Mouse (Mus musculus): ENCODE data around the gene Hoxa5.

The Hoxa5 gene

GRCm38 (mm10) chr6:52239625-52240388 lies 35.4 kb upstream of the Hoxa5 start:
- no peak for DNase-seq

GRCm38 (mm10) chr6:52238976-52239375 lies 34.6 kb upstream of the Hoxa5 start:
- DNase-seq, result no peak

GRCm38 (mm10) chr6:52238155-52238545 lies 33.8 kb upstream of the Hoxa5 start:
- no peak for DNase-seq

- DNase-seq, result no peak
Measured at GRCm38 (mm10) chr6:52237346-52238154, 33.2 kb upstream of the Hoxa5 start.

DNA sequence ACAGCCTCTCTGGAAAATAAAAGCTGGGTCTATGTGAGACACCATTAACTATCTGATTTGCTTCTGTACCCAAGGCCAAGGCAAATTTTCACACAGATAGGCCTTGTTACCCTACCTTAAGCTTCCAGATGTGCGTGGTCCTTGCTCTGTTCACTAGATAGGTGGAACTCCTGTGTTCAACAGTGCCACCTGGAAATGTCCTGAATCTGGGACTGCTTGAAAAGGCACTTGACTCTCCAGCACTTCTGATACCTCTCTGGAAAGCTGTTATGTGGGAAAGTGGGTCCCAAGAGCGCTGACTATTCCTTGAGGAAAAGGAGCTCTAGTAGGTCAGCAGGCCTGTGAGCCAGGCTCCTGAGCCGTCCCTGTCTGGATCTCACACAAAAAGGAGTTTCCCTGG lies 32.4 kb upstream of the Hoxa5 start:
- no peak for DNase-seq

GRCm38 (mm10) chr6:52235866-52236265 lies 31.5 kb upstream of the Hoxa5 start:
- no peak for DNase-seq

DNA sequence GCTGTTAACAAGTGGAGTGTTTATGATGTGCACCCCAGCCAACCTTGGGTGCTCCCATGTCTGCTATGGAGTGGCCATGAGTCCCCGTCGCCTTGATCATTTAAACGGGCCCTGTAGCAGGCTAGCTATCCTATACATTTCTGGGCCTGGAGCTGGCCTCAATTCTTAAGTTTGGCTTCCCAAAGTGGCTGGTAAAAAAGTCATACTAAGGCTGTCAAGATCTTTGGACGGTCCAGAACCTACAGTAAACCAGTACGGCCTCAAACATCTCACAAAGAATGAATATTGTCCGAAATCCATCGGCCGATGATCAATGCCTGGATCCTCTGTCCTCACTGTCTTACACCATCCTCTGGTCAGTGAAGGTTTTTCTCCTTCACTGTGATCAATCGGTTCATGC lies 30.9 kb upstream of the Hoxa5 start:
- no peak for DNase-seq

GRCm38 (mm10) chr6:52234428-52235140 lies 30.2 kb upstream of the Hoxa5 start:
- no peak for DNase-seq

DNA sequence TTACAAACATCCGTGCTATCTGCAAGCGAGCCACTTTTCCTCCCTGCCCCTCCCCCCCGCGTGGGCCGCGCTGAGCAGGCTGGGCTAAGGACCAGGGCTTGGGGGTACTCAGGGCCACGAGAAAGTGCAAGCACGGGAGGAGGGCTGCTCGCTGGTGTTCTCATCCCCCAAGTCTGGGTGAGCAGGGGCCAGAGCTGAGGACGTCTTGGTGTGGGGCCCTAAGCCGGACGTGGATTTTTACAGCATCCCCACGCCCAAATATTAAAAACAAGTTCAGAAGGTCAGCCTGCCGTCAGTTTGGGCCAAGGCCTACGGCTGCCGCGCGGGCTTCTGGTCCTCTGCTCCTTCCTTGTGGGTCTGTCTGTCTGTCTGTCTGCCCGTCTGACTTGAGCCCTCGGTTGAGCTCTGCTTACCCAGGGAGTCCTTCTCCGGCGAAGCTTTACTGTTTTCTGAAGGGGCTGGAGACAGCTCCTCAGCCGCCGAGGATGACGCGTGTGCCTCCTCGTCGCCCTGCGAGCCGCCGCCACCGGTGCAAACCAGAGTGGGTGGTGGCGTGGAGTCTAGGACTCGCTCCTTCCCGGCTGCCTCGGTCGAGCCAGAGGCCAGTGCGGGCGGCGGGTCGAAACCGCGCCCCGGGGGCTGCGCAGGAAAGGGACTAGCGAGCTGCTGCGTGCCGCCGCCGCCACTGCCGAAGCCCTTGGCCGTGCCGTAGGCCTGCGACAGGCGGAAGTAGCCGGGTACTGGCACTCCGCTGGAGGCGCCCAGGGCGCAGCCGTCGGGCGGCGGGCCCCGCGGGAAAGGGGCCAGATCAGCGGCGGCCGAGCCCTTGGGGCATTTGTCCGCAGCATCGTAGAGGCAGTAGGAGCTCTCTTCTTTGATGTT lies 29.4 kb upstream of the Hoxa5 start:
- DNase-seq, result peak; percentile 13

- no peak for DNase-seq
Measured at GRCm38 (mm10) chr6:52232984-52233545, 28.7 kb upstream of the Hoxa5 start.

- DNase-seq, result peak; percentile 19
Measured at GRCm38 (mm10) chr6:52232568-52232965, 28.2 kb upstream of the Hoxa5 start.

GRCm38 (mm10) chr6:52231885-52232567 lies 27.6 kb upstream of the Hoxa5 start:
- DNase-seq, result no peak

GRCm38 (mm10) chr6:52230516-52231165 lies 26.3 kb upstream of the Hoxa5 start, which contains the start of gene Hoxa9:
Hoxa9 (minus strand) TSS chr6:52231089.
- DNase-seq, result no peak

GRCm38 (mm10) chr6:52229558-52230416 lies 25.4 kb upstream of the Hoxa5 start:
- DNase-seq, result no peak

DNA sequence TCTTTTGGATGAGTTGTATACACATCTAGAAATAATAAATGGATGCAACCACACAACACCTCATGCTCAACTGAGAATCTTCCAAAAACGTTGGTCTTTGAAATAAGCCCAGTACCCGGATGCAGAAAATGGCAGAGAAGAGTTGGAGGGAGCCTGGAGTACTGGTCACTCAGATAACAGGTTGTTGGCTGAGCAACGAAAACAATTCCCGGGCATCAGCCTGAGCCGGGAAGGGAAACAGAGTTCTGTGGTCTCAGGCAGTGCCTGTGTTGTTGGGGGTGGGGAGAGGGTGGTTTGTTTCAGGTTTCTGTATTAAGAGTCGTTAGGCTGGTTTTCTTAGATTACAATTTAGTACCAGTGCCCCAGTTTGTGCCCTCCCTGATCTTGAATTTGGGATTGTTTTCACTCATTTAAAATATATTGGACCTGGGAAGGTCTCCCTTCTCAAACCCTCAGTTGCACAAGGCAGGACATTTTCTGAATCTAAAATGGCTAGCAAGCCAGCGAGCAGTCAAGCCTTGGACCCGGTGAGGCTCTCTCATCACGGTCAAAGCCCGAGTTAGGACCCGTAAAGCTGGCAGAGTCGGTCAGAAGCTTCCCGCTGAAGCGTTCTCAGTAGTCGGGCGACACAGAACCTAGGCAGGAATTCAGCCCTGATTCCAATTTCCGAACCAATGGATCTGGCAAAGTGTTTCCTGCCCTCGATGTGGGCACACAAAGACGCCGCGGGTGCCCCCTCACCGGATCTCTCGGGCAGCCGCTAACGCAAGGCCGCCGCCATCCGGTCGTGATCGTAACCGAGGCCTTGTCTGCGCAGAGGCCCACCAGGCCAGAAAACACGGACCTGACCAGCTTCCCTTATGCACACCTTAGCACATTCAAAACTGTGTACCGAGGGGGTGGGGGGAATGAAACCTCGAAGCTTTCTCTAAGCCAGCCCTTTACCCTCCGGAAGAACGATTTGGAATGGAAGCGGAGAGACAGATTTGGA lies 24.4 kb upstream of the Hoxa5 start:
- no peak for DNase-seq

- no peak for DNase-seq
Measured at GRCm38 (mm10) chr6:52227470-52228222, 23.3 kb upstream of the Hoxa5 start.

DNA sequence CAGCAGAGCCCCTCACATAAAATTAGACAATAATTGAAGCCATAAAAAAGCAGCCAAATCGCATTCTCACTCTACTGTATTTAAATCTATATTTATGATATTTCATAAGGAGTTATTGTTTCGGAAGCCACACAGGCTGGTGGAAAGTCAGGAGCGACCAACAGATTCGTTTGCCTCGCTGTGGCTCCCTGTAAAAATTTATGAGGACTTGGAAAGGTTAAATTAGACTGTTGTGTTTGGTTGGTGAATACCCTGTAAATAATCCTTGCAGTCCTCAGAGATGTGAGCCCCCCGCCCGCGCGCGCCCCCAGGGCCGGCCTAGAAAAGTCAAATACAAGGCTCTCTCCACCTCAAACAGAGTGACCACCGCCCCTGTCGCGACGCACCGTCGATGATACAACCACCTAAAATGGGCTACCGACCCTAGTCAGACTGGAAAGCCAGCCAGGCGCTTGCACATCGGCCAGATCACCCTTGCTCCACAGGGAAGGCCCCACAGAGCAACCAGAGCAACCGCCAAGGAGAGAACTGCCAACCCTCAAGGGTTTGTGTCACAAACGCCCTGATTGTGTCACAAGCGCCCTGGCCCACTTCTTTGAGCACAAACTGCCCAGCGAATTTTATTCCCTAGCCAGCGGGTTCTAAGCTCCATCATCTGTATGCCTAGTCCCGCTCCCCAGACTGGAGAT lies 22.3 kb upstream of the Hoxa5 start:
- DNase-seq, result no peak
